8 mouse cellular contexts compared by ENCODE assay signal in genomic region chr1:134062411-134063085, GRCm38 (mm10). TPM values are rescaled to one million over a fixed set of nuclear protein-coding genes. Genes with fewer than 3 reads are reported as not detected.
DNase-seq lines count a peak whose midpoint lies in the region; ATAC-seq and TF ChIP-seq lines count a peak whose summit lies in the region.

No protein-coding gene starts in this region.

- WGBS in forebrain, embryonic 16.5 days: 2% methylated on average over 11 of the region's 11 CpGs
- 28% methylated on average over 11 of the region's 11 CpGs for WGBS in liver, embryonic 12.5 days (ENCODE audit: insufficient replicate concordance)
- 11% methylated on average over 11 of the region's 11 CpGs for WGBS in stomach, postnatal 0 days

- ATAC-seq in forebrain, embryonic 16.5 days: peak; percentile 61
- ATAC-seq in liver, embryonic 12.5 days: no peak
- ATAC-seq in stomach, postnatal 0 days (ENCODE audit: low FRiP score, low TSS enrichment): no peak

- intact Hi-C loops in gastrocnemius, postnatal 14 days (cut with DNase I; ENCODE audit: low total_unique reads): no loop called here

- DNase-seq in layer of hippocampus, postnatal 10 days (ENCODE audit: low spot score in 2 of 2): peak; percentile 54 to 69
- DNase-seq in layer of hippocampus, adult 11-12 months (ENCODE audit: low spot score): no peak
- peak; percentile 64 for DNase-seq in brain, embryonic 18.5 days (ENCODE audit: low read depth, low spot score)
- no peak for DNase-seq in stomach, postnatal 0 days (ENCODE audit: low spot score)
- DNase-seq in gastrocnemius, postnatal 14 days: no peak
- DNase-seq in adrenal gland, postnatal 25 days: no peak

- TF ChIP-seq EP300 in stomach, postnatal 0 days (optimal IDR thresholded peaks at IDR 0.05): no peak

- peak overlapping the region; percentile 97 for H3K27ac ChIP-seq in forebrain, embryonic 16.5 days (ENCODE audit: low read length)
- peak overlapping the region; percentile 71; the same call in 1 of the 2 replicates for H3K27ac ChIP-seq in liver, embryonic 12.5 days
- peak overlapping the region; percentile 99 for H3K27ac ChIP-seq in stomach, postnatal 0 days (replicated peaks)

- TF ChIP-seq CTCF in stomach, postnatal 0 days (IDR thresholded peaks at IDR 0.05; ENCODE audit: low read depth): no peak

- H3K9ac ChIP-seq in forebrain, embryonic 16.5 days (replicated peaks; ENCODE audit: low read depth, low read length): peak overlapping the region; percentile 59
- peak overlapping the region; percentile 74 for H3K9ac ChIP-seq in liver, embryonic 12.5 days
- H3K9ac ChIP-seq in stomach, postnatal 0 days (ENCODE audit: low read length): peak overlapping the region; percentile 58

- no peaks in the 10 kb centered on the region for H3K9me3 ChIP-seq in forebrain, embryonic 16.5 days (ENCODE audit: control insufficient read depth, low read length)
- H3K9me3 ChIP-seq in liver, embryonic 12.5 days (replicated peaks): no peaks in the 10 kb centered on the region
- H3K9me3 ChIP-seq in stomach, postnatal 0 days (ENCODE audit: control insufficient read depth, low read length): no peaks in the 10 kb centered on the region

- H3K27me3 ChIP-seq in forebrain, embryonic 16.5 days (replicated peaks; ENCODE audit: control insufficient read depth, insufficient read depth, low read length): no peaks in the 10 kb centered on the region
- peaks cover 60% of the 10 kb centered on the region for H3K27me3 ChIP-seq in liver, embryonic 12.5 days (replicated peaks)
- no peaks in the 10 kb centered on the region for H3K27me3 ChIP-seq in stomach, postnatal 0 days (ENCODE audit: control insufficient read depth, insufficient read depth, low read length)

- no peaks in the 10 kb centered on the region for H3K36me3 ChIP-seq in forebrain, embryonic 16.5 days (ENCODE audit: control insufficient read depth, insufficient read depth)
- no peaks in the 10 kb centered on the region for H3K36me3 ChIP-seq in liver, embryonic 12.5 days
- no peaks in the 10 kb centered on the region for H3K36me3 ChIP-seq in stomach, postnatal 0 days (ENCODE audit: control insufficient read depth, insufficient read depth, low read length)

- H3K4me3 ChIP-seq in forebrain, embryonic 16.5 days (replicated peaks; ENCODE audit: low read length): no peak overlapping the region
- 0 out of 2 replicates have a peak overlapping the region, but pooled peaks have one; percentile 26 for H3K4me3 ChIP-seq in liver, embryonic 12.5 days
- no peak overlapping the region for H3K4me3 ChIP-seq in stomach, postnatal 0 days (ENCODE audit: low read depth, low read length)

- peaks cover 62% of the 10 kb centered on the region for H3K4me1 ChIP-seq in forebrain, embryonic 16.5 days (replicated peaks; ENCODE audit: control insufficient read depth, insufficient read depth, low read length)
- H3K4me1 ChIP-seq in liver, embryonic 12.5 days: peaks cover 97% of the 10 kb centered on the region
- H3K4me1 ChIP-seq in stomach, postnatal 0 days (replicated peaks; ENCODE audit: control insufficient read depth, insufficient read depth): peaks cover 38% of the 10 kb centered on the region

- H3K4me2 ChIP-seq in forebrain, embryonic 16.5 days (ENCODE audit: low read length): peak overlapping the region; percentile 41
- H3K4me2 ChIP-seq in liver, embryonic 12.5 days: peak overlapping the region; percentile 64
- H3K4me2 ChIP-seq in stomach, postnatal 0 days (replicated peaks; ENCODE audit: low read depth): peak overlapping the region; percentile 49

RNA-seq across cellular contexts. Expression of gene Btg2, which starts 16.4 kb away (rescaled TPM):
- 10 to 100 TPM; 13.1 to 14.3 TPM for total RNA-seq in layer of hippocampus, postnatal 10 days (2021)
- polyA plus RNA-seq in forebrain, embryonic 16.5 days (2015; fragmentation: Nextera tagmentation; extraction: Ambion mirVana): 56.0 and 66.4 TPM in 2 replicates
- 78.2 and 80.8 TPM in 2 replicates for polyA plus RNA-seq in liver, embryonic 12.5 days (2016; fragmentation: Nextera tagmentation; extraction: Ambion mirVana)
- polyA plus RNA-seq in stomach, postnatal 0 days (2015; fragmentation: Nextera tagmentation; extraction: Ambion mirVana): 85.9 and 96.8 TPM in 2 replicates
- 10 to 100 TPM; 19.7 to 44.2 TPM for total RNA-seq in gastrocnemius, postnatal 14 days (2021)
- total RNA-seq in adrenal gland, postnatal 25 days (2021): 17.8 and 18.1 TPM in 2 replicates

RNA-seq across cellular contexts. Expression of gene Fmod, which starts 25.5 kb away (rescaled TPM):
- 1 to 10 TPM; 5.3 to 9.5 TPM for total RNA-seq in layer of hippocampus, postnatal 10 days (2021)
- 7.8 and 12.6 TPM in 2 replicates for polyA plus RNA-seq in forebrain, embryonic 16.5 days (2015; fragmentation: Nextera tagmentation; extraction: Ambion mirVana)
- polyA plus RNA-seq in liver, embryonic 12.5 days (2016; fragmentation: Nextera tagmentation; extraction: Ambion mirVana): 2.6 and 3.1 TPM in 2 replicates
- 7.9 and 9.0 TPM in 2 replicates for polyA plus RNA-seq in stomach, postnatal 0 days (2015; fragmentation: Nextera tagmentation; extraction: Ambion mirVana)
- total RNA-seq in gastrocnemius, postnatal 14 days (2021): 100 to 1,000 TPM; 197 to 203 TPM
- 4.7 and 5.0 TPM in 2 replicates for total RNA-seq in adrenal gland, postnatal 25 days (2021)

RNA-seq across cellular contexts. Expression of gene Chit1, which starts 48.5 kb away (rescaled TPM):
- under 1 TPM; 0.51 to 0.53 TPM for total RNA-seq in layer of hippocampus, postnatal 10 days (2021)
- 0.14 TPM in 1 of 2 replicates, not detected in the other for polyA plus RNA-seq in forebrain, embryonic 16.5 days (2015; fragmentation: Nextera tagmentation; extraction: Ambion mirVana)
- polyA plus RNA-seq in liver, embryonic 12.5 days (2016; fragmentation: Nextera tagmentation; extraction: Ambion mirVana): 0.07 and 0.12 TPM in 2 replicates
- polyA plus RNA-seq in stomach, postnatal 0 days (2015; fragmentation: Nextera tagmentation; extraction: Ambion mirVana): 38.5 and 45.1 TPM in 2 replicates
- total RNA-seq in gastrocnemius, postnatal 14 days (2021): not detected
- not detected in 2 replicates for total RNA-seq in adrenal gland, postnatal 25 days (2021)

Comparison
In these comparisons a context has a peak if more than half of its experiments do, and no peak if none do; other contexts are left out.
1. DNase-seq: peak in layer of hippocampus, postnatal 10 days (2 of 2) and brain, embryonic 18.5 days (single experiment); none in layer of hippocampus, adult 11-12 months (single experiment), stomach, postnatal 0 days (single experiment), gastrocnemius, postnatal 14 days (single experiment) and adrenal gland, postnatal 25 days (single experiment).
2. RNA of gene Fmod, which starts 25.5 kb away (total RNA-seq): 197 to 203 TPM in gastrocnemius, postnatal 14 days; 5.3 to 9.5 TPM in layer of hippocampus, postnatal 10 days and 4.7 to 5.0 TPM in adrenal gland, postnatal 25 days; every median in the first group is over 10 times any median in the second.
3. Peak in every context shown above with its lines, with median percentiles within 50 percentile points of each other: H3K27ac ChIP-seq, H3K4me2 ChIP-seq and H3K9ac ChIP-seq.